Mouse (Mus musculus): ENCODE measurements around the gene Il1rl2. TPM values are rescaled to one million over a fixed set of nuclear protein-coding genes. Genes with fewer than 3 reads are reported as not detected.

Gene Il1rl2
- polyA plus RNA-seq, 1 experiment from 2014 or later, result 1.5 TPM

- 3% methylated on average over 22 of the region's 22 CpGs for WGBS (ENCODE audit: insufficient replicate concordance)
- Histone ChIP-seq H3K4me3 (replicated peaks) (peak overlapping the region; percentile 36), H3K27ac (replicated peaks) (no peak overlapping the region), H3K9ac (peak overlapping the region; percentile 19; the same call in 1 of the 2 replicates), H3K27me3 (peaks cover 19% of the 10 kb centered on the region), H3K9me3 (replicated peaks) (no peaks in the 10 kb centered on the region), H3K4me2 (peak overlapping the region; percentile 74), H3K4me1 (replicated peaks) (peaks cover 48% of the 10 kb centered on the region), H3K36me3 (replicated peaks) (no peaks in the 10 kb centered on the region)
- peak; percentile 55; the same call in 1 of the 2 replicates for ATAC-seq (ENCODE audit: insufficient read depth)
Measured at GRCm38 (mm10) chr1:40324955-40325702, 719 bp downstream of the Il1rl2 start.

- H3K9me3 ChIP-seq (replicated peaks), result no peaks in the 10 kb centered on the region
- H3K4me2 ChIP-seq, result peak overlapping the region; percentile 74
- no peaks in the 10 kb centered on the region for H3K36me3 ChIP-seq (replicated peaks)
- H3K4me1 ChIP-seq (replicated peaks), result peaks cover 50% of the 10 kb centered on the region
- peak overlapping the region; percentile 19; the same call in 1 of the 2 replicates for H3K9ac ChIP-seq
- H3K27ac ChIP-seq (replicated peaks), result no peak overlapping the region
- H3K27me3 ChIP-seq, result peaks cover 19% of the 10 kb centered on the region
- 19% methylated on average over 29 of the region's 29 CpGs for WGBS (ENCODE audit: insufficient replicate concordance)
- ATAC-seq (ENCODE audit: insufficient read depth), result no peak
- H3K4me3 ChIP-seq (replicated peaks), result peak overlapping the region; percentile 36
Measured at GRCm38 (mm10) chr1:40325711-40326327, 1.4 kb downstream of the Il1rl2 start.

GRCm38 (mm10) chr1:40327604-40328003, 3.2 kb downstream of the Il1rl2 start:
- Histone ChIP-seq H3K4me1 (replicated peaks) (peaks cover 36% of the 10 kb centered on the region), H3K4me2 (no peak overlapping the region), H3K27ac (replicated peaks) (no peak overlapping the region), H3K9ac (no peak overlapping the region), H3K4me3 (replicated peaks) (no peak overlapping the region), H3K9me3 (replicated peaks) (no peaks in the 10 kb centered on the region), H3K27me3 (peaks cover 19% of the 10 kb centered on the region), H3K36me3 (replicated peaks) (no peaks in the 10 kb centered on the region)
- WGBS (ENCODE audit: insufficient replicate concordance), result 63% methylated on average over 3 of the region's 3 CpGs
- no peak for ATAC-seq (ENCODE audit: insufficient read depth)

- no peak overlapping the region for H3K9ac ChIP-seq
- no peaks in the 10 kb centered on the region for H3K36me3 ChIP-seq (replicated peaks)
- peaks cover 20% of the 10 kb centered on the region for H3K4me1 ChIP-seq (replicated peaks)
- no peak overlapping the region for H3K4me2 ChIP-seq
- H3K27ac ChIP-seq (replicated peaks), result no peak overlapping the region
- peaks cover 19% of the 10 kb centered on the region for H3K27me3 ChIP-seq
- 32% methylated on average over 1 of the region's 1 CpGs for WGBS (ENCODE audit: insufficient replicate concordance)
- no peak for ATAC-seq (ENCODE audit: insufficient read depth)
- no peak overlapping the region for H3K4me3 ChIP-seq (replicated peaks)
- no peaks in the 10 kb centered on the region for H3K9me3 ChIP-seq (replicated peaks)
Measured at GRCm38 (mm10) chr1:40329526-40329925, 5.1 kb downstream of the Il1rl2 start.

- Histone ChIP-seq H3K4me1 (replicated peaks) (peaks cover 17% of the 10 kb centered on the region; the same call in 1 of the 2 replicates), H3K27ac (replicated peaks) (no peak overlapping the region), H3K4me3 (replicated peaks) (no peak overlapping the region), H3K27me3 (peaks cover 19% of the 10 kb centered on the region), H3K36me3 (replicated peaks) (no peaks in the 10 kb centered on the region), H3K9me3 (replicated peaks) (no peaks in the 10 kb centered on the region), H3K4me2 (no peak overlapping the region), H3K9ac (no peak overlapping the region)
- WGBS (ENCODE audit: insufficient replicate concordance), result 75% methylated on average over 8 of the region's 8 CpGs
- no peak for ATAC-seq (ENCODE audit: insufficient read depth)
Measured at GRCm38 (mm10) chr1:40330181-40330580, 5.8 kb downstream of the Il1rl2 start.

GRCm38 (mm10) chr1:40339346-40339745, 14.9 kb downstream of the Il1rl2 start:
- H3K4me1 ChIP-seq (replicated peaks), result no peaks in the 10 kb centered on the region
- no peak overlapping the region for H3K27ac ChIP-seq (replicated peaks)
- H3K4me2 ChIP-seq, result no peak overlapping the region
- no peaks in the 10 kb centered on the region for H3K36me3 ChIP-seq (replicated peaks)
- H3K9me3 ChIP-seq (replicated peaks), result no peaks in the 10 kb centered on the region
- 54% methylated on average over 1 of the region's 1 CpGs for WGBS (ENCODE audit: insufficient replicate concordance)
- H3K9ac ChIP-seq, result no peak overlapping the region
- no peak overlapping the region for H3K4me3 ChIP-seq (replicated peaks)
- ATAC-seq (ENCODE audit: insufficient read depth), result no peak
- H3K27me3 ChIP-seq, result no peaks in the 10 kb centered on the region

- Histone ChIP-seq H3K4me3 (replicated peaks) (no peak overlapping the region), H3K4me2 (no peak overlapping the region), H3K36me3 (replicated peaks) (no peaks in the 10 kb centered on the region), H3K27me3 (no peaks in the 10 kb centered on the region), H3K27ac (replicated peaks) (no peak overlapping the region), H3K9ac (no peak overlapping the region), H3K9me3 (replicated peaks) (no peaks in the 10 kb centered on the region), H3K4me1 (replicated peaks) (no peaks in the 10 kb centered on the region)
- ATAC-seq (ENCODE audit: insufficient read depth), result no peak
- WGBS (ENCODE audit: insufficient replicate concordance), result 41% methylated on average over 4 of the region's 4 CpGs
Measured at GRCm38 (mm10) chr1:40340102-40340501, 15.7 kb downstream of the Il1rl2 start.

GRCm38 (mm10) chr1:40352158-40352903, 27.9 kb downstream of the Il1rl2 start:
- ATAC-seq (ENCODE audit: insufficient read depth), result peak; percentile 83
- Histone ChIP-seq H3K27ac (replicated peaks) (no peak overlapping the region; the same call in 1 of the 2 replicates), H3K4me3 (replicated peaks) (no peak overlapping the region), H3K4me1 (replicated peaks) (peaks cover 29% of the 10 kb centered on the region), H3K36me3 (replicated peaks) (no peaks in the 10 kb centered on the region), H3K27me3 (no peaks in the 10 kb centered on the region), H3K9me3 (replicated peaks) (no peaks in the 10 kb centered on the region), H3K9ac (no peak overlapping the region), H3K4me2 (no peak overlapping the region)
- WGBS (ENCODE audit: insufficient replicate concordance), result 29% methylated on average over 4 of the region's 4 CpGs

GRCm38 (mm10) chr1:40352904-40353286, 28.5 kb downstream of the Il1rl2 start:
- H3K4me1 ChIP-seq (replicated peaks), result peaks cover 29% of the 10 kb centered on the region
- H3K4me2 ChIP-seq, result no peak overlapping the region
- H3K27me3 ChIP-seq, result no peaks in the 10 kb centered on the region
- no peak overlapping the region for H3K9ac ChIP-seq
- H3K36me3 ChIP-seq (replicated peaks), result no peaks in the 10 kb centered on the region
- no peak overlapping the region for H3K4me3 ChIP-seq (replicated peaks)
- no peak for ATAC-seq (ENCODE audit: insufficient read depth)
- no peak overlapping the region; the same call in 1 of the 2 replicates for H3K27ac ChIP-seq (replicated peaks)
- whole genome bisulfite sequencing (ENCODE audit: insufficient replicate concordance), result 66% methylated on average over 2 of the region's 2 CpGs
- H3K9me3 ChIP-seq (replicated peaks), result no peaks in the 10 kb centered on the region

GRCm38 (mm10) chr1:40354665-40355064, 30.3 kb downstream of the Il1rl2 start:
- Histone ChIP-seq H3K27ac (replicated peaks) (no peak overlapping the region), H3K4me2 (no peak overlapping the region), H3K27me3 (no peaks in the 10 kb centered on the region), H3K9me3 (replicated peaks) (no peaks in the 10 kb centered on the region), H3K9ac (no peak overlapping the region), H3K4me3 (replicated peaks) (no peak overlapping the region), H3K4me1 (replicated peaks) (peaks cover 41% of the 10 kb centered on the region), H3K36me3 (replicated peaks) (no peaks in the 10 kb centered on the region)
- no peak for ATAC-seq (ENCODE audit: insufficient read depth)
- 69% methylated on average over 3 of the region's 3 CpGs for WGBS (ENCODE audit: insufficient replicate concordance)

- no peak overlapping the region for H3K4me3 ChIP-seq (replicated peaks)
- no peak for ATAC-seq (ENCODE audit: insufficient read depth)
- peaks cover 44% of the 10 kb centered on the region for H3K4me1 ChIP-seq (replicated peaks)
- H3K4me2 ChIP-seq, result no peak overlapping the region
- H3K9ac ChIP-seq, result no peak overlapping the region
- H3K9me3 ChIP-seq (replicated peaks), result no peaks in the 10 kb centered on the region
- no peaks in the 10 kb centered on the region for H3K36me3 ChIP-seq (replicated peaks)
- no peaks in the 10 kb centered on the region for H3K27me3 ChIP-seq
- WGBS (ENCODE audit: insufficient replicate concordance), result 65% methylated on average over 4 of the region's 4 CpGs
- H3K27ac ChIP-seq (replicated peaks), result no peak overlapping the region
Measured at GRCm38 (mm10) chr1:40355431-40355843, 31.0 kb downstream of the Il1rl2 start.

Measured in liver, embryonic 15.5 days (tissue).